Mouse (Mus musculus): Measurements from ENCODE around the gene Fntb. TPM values are rescaled to one million over a fixed set of nuclear protein-coding genes. Genes with fewer than 3 reads are reported as not detected.

Fntb gene
- polyA plus RNA-seq, 1 experiment from 2014 or later = 43.5 TPM

- no peaks in the 10 kb centered on the region for H3K9me3 ChIP-seq (ENCODE audit: control insufficient read depth, low read length)
- ATAC-seq (ENCODE audit: low FRiP score) = no peak
- H3K27ac ChIP-seq (ENCODE audit: low read depth, low read length) = no peak overlapping the region
- peaks cover 2% of the 10 kb centered on the region; the same call in 1 of the 2 replicates for H3K36me3 ChIP-seq (ENCODE audit: control insufficient read depth, insufficient read depth, low read length)
- no peak overlapping the region for H3K4me3 ChIP-seq (ENCODE audit: low read depth, low read length)
- no peak for DNase-seq (ENCODE audit: low spot score, missing footprints)
- no peak overlapping the region for H3K9ac ChIP-seq (ENCODE audit: low read length)
- 89% methylated on average over 4 of the region's 4 CpGs for whole genome bisulfite sequencing
- no peaks in the 10 kb centered on the region for H3K4me1 ChIP-seq (ENCODE audit: control insufficient read depth, insufficient read depth, low read length)
- H3K27me3 ChIP-seq (ENCODE audit: control insufficient read depth, insufficient read depth, low read length) = no peaks in the 10 kb centered on the region
- no peak overlapping the region for H3K4me2 ChIP-seq
These were observed 131.2 kb downstream of the Fntb start for GRCm38 (mm10) chr12:76896566-76896965.

DNA sequence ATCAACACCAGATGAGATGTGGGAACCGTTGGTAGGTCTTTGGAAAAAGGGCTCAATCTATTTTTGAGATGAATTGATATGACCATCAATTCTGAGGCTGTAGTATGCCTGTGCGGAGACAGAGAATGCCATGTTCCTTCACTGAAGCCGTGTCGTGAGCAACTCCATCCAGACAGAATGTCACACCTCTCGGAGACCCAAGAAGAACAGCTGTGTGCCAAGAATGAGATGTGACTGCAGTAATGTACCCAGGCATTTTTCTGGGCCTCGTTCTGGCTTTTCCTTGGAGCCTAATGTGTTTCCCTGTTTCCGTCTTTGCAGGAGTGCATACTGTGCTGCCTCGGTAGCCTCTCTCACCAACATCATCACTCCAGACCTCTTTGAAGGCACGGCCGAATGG, 131.6 kb downstream of the Fntb start:
- no peak for ATAC-seq (ENCODE audit: low FRiP score)
- Histone ChIP-seq H3K4me1 (ENCODE audit: control insufficient read depth, insufficient read depth, low read length) (no peaks in the 10 kb centered on the region), H3K36me3 (ENCODE audit: control insufficient read depth, insufficient read depth, low read length) (peaks cover 2% of the 10 kb centered on the region; the same call in 1 of the 2 replicates), H3K9me3 (ENCODE audit: control insufficient read depth, low read length) (no peaks in the 10 kb centered on the region), H3K4me2 (no peak overlapping the region), H3K27ac (ENCODE audit: low read depth, low read length) (no peak overlapping the region), H3K27me3 (ENCODE audit: control insufficient read depth, insufficient read depth, low read length) (no peaks in the 10 kb centered on the region), H3K4me3 (ENCODE audit: low read depth, low read length) (no peak overlapping the region), H3K9ac (ENCODE audit: low read length) (no peak overlapping the region)
- no peak for DNase-seq (ENCODE audit: low spot score, missing footprints)
- 92% methylated on average over 10 of the region's 10 CpGs for WGBS

GRCm38 (mm10) chr12:76898141-76898540, 132.8 kb downstream of the Fntb start:
- DNase-seq (ENCODE audit: low spot score, missing footprints) (peak; percentile 47), ATAC-seq (ENCODE audit: low FRiP score) (no peak)
- H3K36me3 ChIP-seq (ENCODE audit: control insufficient read depth, insufficient read depth, low read length) = peaks cover 2% of the 10 kb centered on the region; the same call in 1 of the 2 replicates
- H3K9me3 ChIP-seq (ENCODE audit: control insufficient read depth, low read length) = no peaks in the 10 kb centered on the region
- no peaks in the 10 kb centered on the region for H3K4me1 ChIP-seq (ENCODE audit: control insufficient read depth, insufficient read depth, low read length)
- no peak overlapping the region for H3K4me3 ChIP-seq (ENCODE audit: low read depth, low read length)
- no peaks in the 10 kb centered on the region for H3K27me3 ChIP-seq (ENCODE audit: control insufficient read depth, insufficient read depth, low read length)
- no peak overlapping the region for H3K4me2 ChIP-seq
- no peak overlapping the region for H3K27ac ChIP-seq (ENCODE audit: low read depth, low read length)
- H3K9ac ChIP-seq (ENCODE audit: low read length) = no peak overlapping the region

DNA sequence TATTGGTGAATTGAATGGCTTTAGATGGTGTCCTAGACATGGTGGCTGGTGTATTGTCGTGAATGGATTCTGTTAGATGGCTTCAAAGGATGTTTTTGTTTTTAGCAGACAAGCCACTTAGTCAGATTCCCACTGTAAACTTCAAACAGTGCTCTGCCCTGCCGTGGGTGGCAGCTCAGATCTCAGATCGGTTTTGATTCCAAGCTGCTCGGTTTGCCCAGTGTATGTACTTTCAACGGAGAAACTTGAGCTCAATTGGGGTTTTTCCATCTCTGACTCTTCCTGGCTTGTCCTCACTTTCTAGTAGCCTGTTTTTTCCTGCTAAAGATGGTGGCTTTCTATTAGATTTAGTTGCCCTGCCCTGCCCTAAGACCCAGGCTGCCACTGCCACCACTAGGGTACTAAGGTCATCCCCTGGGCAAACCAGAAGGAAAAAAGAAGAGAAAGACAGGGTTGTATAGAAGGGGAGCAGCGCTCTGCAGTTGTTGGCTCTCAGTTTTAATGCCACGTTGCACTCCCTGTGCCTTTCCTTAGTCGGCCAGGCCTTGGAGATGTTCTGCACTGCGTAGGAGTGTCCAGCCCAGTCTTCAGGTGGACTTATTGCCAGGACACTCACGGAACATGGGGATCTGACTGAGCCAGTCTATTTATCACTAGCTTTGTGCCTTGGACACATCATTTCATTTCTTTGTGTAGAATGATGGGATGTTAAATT, 134.0 kb downstream of the Fntb start:
- H3K9ac ChIP-seq (ENCODE audit: low read length) = no peak overlapping the region
- H3K27me3 ChIP-seq (ENCODE audit: control insufficient read depth, insufficient read depth, low read length) = no peaks in the 10 kb centered on the region
- ATAC-seq (ENCODE audit: low FRiP score) (no peak), DNase-seq (ENCODE audit: low spot score, missing footprints) (no peak)
- H3K4me1 ChIP-seq (ENCODE audit: control insufficient read depth, insufficient read depth, low read length) = no peaks in the 10 kb centered on the region
- WGBS = 92% methylated on average over 10 of the region's 10 CpGs
- H3K4me2 ChIP-seq = no peak overlapping the region
- H3K36me3 ChIP-seq (ENCODE audit: control insufficient read depth, insufficient read depth, low read length) = peaks cover 2% of the 10 kb centered on the region; the same call in 1 of the 2 replicates
- H3K9me3 ChIP-seq (ENCODE audit: control insufficient read depth, low read length) = no peaks in the 10 kb centered on the region
- no peak overlapping the region for H3K4me3 ChIP-seq (ENCODE audit: low read depth, low read length)
- H3K27ac ChIP-seq (ENCODE audit: low read depth, low read length) = no peak overlapping the region

DNA sequence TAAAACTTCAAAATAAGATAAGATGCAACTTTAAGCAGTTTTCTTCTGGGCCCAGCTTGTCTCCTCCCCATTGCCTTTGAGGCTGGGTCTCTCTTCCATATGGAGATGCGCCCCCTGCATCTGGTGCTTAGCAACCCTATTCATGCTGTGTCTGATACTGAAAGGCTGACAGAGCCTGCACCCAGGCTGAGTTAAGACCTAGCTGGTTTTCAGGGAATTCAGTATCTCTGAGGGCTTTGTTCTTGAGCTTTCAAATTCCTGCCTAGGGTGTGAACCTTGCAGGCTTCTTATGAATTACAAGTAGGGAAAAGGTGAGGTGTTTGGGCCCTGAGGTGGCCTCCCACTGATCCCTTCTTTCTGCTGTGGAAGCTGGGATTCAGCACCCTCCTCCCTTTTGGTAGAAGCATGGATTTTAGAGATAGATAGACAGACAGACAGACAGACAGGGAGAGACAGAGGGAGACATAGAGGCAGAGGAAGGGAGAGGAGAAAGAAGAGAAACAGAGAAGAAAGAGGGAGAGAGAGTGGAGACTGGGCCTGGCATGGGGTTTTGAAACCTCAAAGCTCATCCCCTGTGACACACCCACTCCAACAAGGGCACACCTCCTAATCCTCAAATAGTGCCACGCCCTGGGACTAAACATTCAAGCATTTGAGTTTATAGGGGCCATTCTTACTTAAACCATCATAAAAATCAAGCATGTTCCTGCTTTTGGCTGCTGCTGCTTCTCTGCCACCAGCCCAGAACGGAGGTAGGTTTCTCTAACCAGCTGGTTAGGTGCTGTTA, 136.3 kb downstream of the Fntb start:
- H3K4me2 ChIP-seq = no peak overlapping the region
- WGBS = 66% methylated on average over 3 of the region's 3 CpGs
- H3K4me1 ChIP-seq (ENCODE audit: control insufficient read depth, insufficient read depth, low read length) = no peaks in the 10 kb centered on the region
- DNase-seq (ENCODE audit: low spot score, missing footprints) = peak; percentile 33
- no peak overlapping the region for H3K27ac ChIP-seq (ENCODE audit: low read depth, low read length)
- no peak overlapping the region for H3K4me3 ChIP-seq (ENCODE audit: low read depth, low read length)
- H3K27me3 ChIP-seq (ENCODE audit: control insufficient read depth, insufficient read depth, low read length) = no peaks in the 10 kb centered on the region
- peaks cover 2% of the 10 kb centered on the region; the same call in 1 of the 2 replicates for H3K36me3 ChIP-seq (ENCODE audit: control insufficient read depth, insufficient read depth, low read length)
- H3K9me3 ChIP-seq (ENCODE audit: control insufficient read depth, low read length) = no peaks in the 10 kb centered on the region
- no peak overlapping the region for H3K9ac ChIP-seq (ENCODE audit: low read length)
- no peak for ATAC-seq (ENCODE audit: low FRiP score)

- Histone ChIP-seq H3K36me3 (ENCODE audit: control insufficient read depth, insufficient read depth, low read length) (no peaks in the 10 kb centered on the region), H3K4me2 (no peak overlapping the region), H3K9ac (ENCODE audit: low read length) (no peak overlapping the region), H3K4me3 (ENCODE audit: low read depth, low read length) (no peak overlapping the region), H3K27ac (ENCODE audit: low read depth, low read length) (no peak overlapping the region), H3K4me1 (ENCODE audit: control insufficient read depth, insufficient read depth, low read length) (peaks cover 3% of the 10 kb centered on the region; the same call in 1 of the 2 replicates), H3K9me3 (ENCODE audit: control insufficient read depth, low read length) (no peaks in the 10 kb centered on the region), H3K27me3 (ENCODE audit: control insufficient read depth, insufficient read depth, low read length) (no peaks in the 10 kb centered on the region)
- no peak for ATAC-seq (ENCODE audit: low FRiP score)
- 67% methylated on average over 1 of the region's 1 CpGs for WGBS
- DNase-seq (ENCODE audit: low spot score, missing footprints) = peak; percentile 12
These were observed 140.9 kb downstream of the Fntb start for GRCm38 (mm10) chr12:76906278-76906677.

GRCm38 (mm10) chr12:76909218-76909617, 143.8 kb downstream of the Fntb start:
- Histone ChIP-seq H3K4me2 (no peak overlapping the region), H3K4me1 (ENCODE audit: control insufficient read depth, insufficient read depth, low read length) (peaks cover 3% of the 10 kb centered on the region; the same call in 1 of the 2 replicates)
- 80% methylated on average over 5 of the region's 5 CpGs for WGBS

GRCm38 (mm10) chr12:76910258-76910940, 145.0 kb downstream of the Fntb start:
- Histone ChIP-seq H3K27ac (ENCODE audit: low read depth, low read length) (no peak overlapping the region), H3K4me3 (ENCODE audit: low read depth, low read length) (no peak overlapping the region), H3K9ac (ENCODE audit: low read length) (no peak overlapping the region), H3K4me1 (ENCODE audit: control insufficient read depth, insufficient read depth, low read length) (peaks cover 3% of the 10 kb centered on the region; the same call in 1 of the 2 replicates), H3K36me3 (ENCODE audit: control insufficient read depth, insufficient read depth, low read length) (no peaks in the 10 kb centered on the region), H3K4me2 (no peak overlapping the region), H3K27me3 (ENCODE audit: control insufficient read depth, insufficient read depth, low read length) (no peaks in the 10 kb centered on the region), H3K9me3 (ENCODE audit: control insufficient read depth, low read length) (no peaks in the 10 kb centered on the region)
- DNase-seq (ENCODE audit: low spot score, missing footprints) (peak; percentile 68), ATAC-seq (ENCODE audit: low FRiP score) (no peak)
- 69% methylated on average over 11 of the region's 11 CpGs for WGBS

More at GRCm38 (mm10) chr12:76909218-76909617, 143.8 kb downstream of the Fntb start:
- Histone ChIP-seq H3K9me3 (ENCODE audit: control insufficient read depth, low read length) (no peaks in the 10 kb centered on the region), H3K27me3 (ENCODE audit: control insufficient read depth, insufficient read depth, low read length) (no peaks in the 10 kb centered on the region), H3K9ac (ENCODE audit: low read length) (no peak overlapping the region), H3K27ac (ENCODE audit: low read depth, low read length) (no peak overlapping the region), H3K4me3 (ENCODE audit: low read depth, low read length) (no peak overlapping the region), H3K36me3 (ENCODE audit: control insufficient read depth, insufficient read depth, low read length) (no peaks in the 10 kb centered on the region)
- no peak for ATAC-seq (ENCODE audit: low FRiP score)
- DNase-seq (ENCODE audit: low spot score, missing footprints) = no peak
